Mouse (Mus musculus): ENCODE results near the gene Wfdc8.

Wfdc8 gene

DNA sequence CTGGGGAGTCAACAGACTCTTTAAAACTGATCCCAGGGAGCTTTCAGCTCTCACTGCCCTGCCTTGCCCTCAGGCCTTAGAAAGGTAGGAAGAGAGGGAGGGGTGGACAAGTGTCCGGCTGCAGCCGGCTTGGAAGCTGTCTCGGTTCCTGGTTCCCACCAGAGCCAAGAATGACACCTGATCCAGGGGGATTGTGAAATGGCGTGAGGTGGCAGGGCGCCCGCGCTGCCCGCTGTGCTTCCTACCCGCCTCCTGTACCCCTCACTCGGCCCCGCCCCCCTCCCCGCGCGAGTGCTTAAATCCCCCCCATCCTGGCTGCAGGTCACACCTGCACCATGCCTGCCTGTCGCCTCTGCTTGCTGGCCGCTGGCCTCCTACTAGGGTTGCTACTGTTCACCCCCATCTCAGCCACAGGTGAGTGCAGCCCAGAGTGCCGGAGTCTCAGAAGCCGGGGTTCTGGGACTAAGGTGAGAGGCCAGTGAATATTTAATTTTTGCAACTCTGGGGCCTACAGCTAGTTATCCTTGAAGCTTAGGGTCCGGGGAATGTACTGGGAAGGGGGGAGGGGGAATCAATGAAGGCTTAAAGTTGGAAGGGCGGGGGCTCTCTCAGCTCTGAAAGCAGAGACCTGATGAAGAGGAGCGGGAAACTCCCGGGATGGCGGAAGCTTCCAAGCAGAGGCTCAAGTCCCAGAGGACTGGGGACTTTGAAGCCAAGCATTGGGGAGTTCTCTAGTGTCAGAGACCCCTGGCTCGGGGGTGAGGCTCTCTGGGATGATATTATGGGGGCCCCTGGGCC lies 50.8 kb downstream of the Wfdc8 start, which contains the start of gene Wfdc2:
Wfdc2 (plus strand) TSS at position 23 of the 798 bp plus-strand sequence.
- DNase-seq (ENCODE audit: low spot score), result no peak

GRCm38 (mm10) chr2:164560106-164560505 lies 53.3 kb downstream of the Wfdc8 start:
- no peak for DNase-seq (ENCODE audit: low spot score)

DNA sequence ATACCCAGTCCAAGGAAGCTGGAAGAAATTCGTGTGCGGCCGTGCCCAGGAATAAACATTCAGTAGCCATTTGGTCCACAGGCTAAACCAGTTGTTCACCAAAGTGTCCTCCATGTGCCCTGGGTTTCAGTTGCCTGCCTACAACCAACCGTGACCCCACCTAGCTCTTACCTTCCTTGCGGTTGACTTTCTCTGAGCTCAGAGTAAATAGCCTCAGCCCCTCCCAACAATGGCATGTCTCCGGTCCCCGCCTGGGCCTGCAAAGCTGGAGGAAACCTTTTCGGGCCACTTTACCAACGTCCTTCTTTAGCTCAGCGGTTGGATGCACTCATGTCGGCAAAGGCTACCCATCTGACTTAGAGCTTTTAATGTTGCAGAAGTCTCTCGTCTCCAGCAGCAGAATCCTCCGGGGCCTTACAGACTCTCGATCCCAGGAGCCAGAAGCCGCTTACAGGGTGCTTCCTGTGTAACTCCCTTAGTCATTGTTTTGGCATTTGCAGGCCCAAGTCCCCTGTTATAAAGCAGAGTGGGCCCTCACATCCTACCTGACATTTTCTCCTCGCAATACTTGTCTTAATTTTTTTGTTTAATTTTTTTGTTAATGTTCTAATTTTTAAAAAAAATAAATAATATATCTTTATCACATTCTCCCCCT lies 54.3 kb downstream of the Wfdc8 start:
- no peak for DNase-seq (ENCODE audit: low spot score)

GRCm38 (mm10) chr2:164558426-164558825 lies 55.0 kb downstream of the Wfdc8 start:
- DNase-seq (ENCODE audit: low spot score), result no peak

GRCm38 (mm10) chr2:164551502-164551901 lies 61.9 kb downstream of the Wfdc8 start:
- no peak for DNase-seq (ENCODE audit: low spot score)

- DNase-seq (ENCODE audit: low spot score), result no peak
Observed at GRCm38 (mm10) chr2:164550895-164551269, 62.5 kb downstream of the Wfdc8 start.

DNA sequence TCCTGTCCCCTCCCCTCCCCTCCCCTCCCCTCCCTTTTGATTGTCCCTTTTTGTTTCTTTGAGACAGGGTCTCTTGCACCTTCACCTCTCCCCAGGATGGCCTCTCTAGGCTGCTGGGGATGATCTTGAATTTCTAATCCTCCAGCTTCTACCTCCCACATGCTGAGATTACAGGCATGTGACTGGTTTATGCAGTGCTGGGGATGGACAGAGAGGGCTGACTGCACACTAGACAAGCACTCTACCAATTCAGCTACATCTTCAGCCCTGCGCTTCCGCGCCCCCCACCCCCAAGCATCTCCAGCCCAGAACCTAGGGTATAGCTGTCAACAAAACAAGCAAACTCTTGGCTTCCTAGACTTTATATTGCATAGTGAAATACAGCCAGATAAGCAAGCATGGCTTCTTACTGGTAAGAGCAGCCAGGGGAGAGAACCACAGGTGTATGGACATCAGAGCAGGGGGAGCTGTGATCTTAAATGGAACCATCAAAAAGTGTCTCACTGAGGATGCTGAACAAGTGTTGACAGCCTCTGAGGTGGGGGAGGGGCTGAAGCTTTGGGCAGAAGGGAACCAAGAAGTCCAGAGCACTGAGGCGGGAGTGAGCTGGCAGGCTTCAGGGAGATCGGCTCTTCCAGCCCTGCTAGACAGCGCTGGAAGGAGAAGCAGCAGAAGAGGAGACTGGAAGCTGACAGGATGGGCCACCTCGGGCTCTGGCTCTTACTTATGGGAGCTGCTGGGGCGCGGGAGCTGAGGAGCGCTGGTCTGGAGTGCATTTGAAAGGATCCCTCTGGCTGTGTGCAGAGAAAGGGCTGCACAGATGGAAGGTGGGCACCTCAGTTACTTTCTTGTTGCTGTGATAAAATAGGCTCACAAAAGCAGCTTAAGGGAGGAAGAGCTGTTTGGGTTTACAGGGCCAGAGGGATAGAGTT lies 63.2 kb downstream of the Wfdc8 start:
- DNase-seq (ENCODE audit: low spot score), result no peak

- no peak for DNase-seq (ENCODE audit: low spot score)
Observed at GRCm38 (mm10) chr2:164549338-164549737, 64.1 kb downstream of the Wfdc8 start.

All from c-Kit-positive CD71-positive TER-119-positive erythroid progenitor cells, embryonic 14.5 days (primary cell).